Mouse (Mus musculus): ENCODE results near the gene D930020B18Rik.

D930020B18Rik gene

GRCm38 (mm10) chr10:121641272-121642053 lies at the start of gene D930020B18Rik:
Gene D930020B18Rik, plus strand, starts transcription at chr10:121641588.
- DNase-seq = peak; percentile 13 to 43

- DNase-seq = no peak
These were observed 44.8 kb upstream of the D930020B18Rik start for GRCm38 (mm10) chr10:121596580-121596979.

GRCm38 (mm10) chr10:121601272-121601671 lies 40.1 kb upstream of the D930020B18Rik start:
- DNase-seq = no peak

GRCm38 (mm10) chr10:121603556-121603955 lies 37.8 kb upstream of the D930020B18Rik start:
- no peak for DNase-seq

GRCm38 (mm10) chr10:121604632-121605344 lies 36.6 kb upstream of the D930020B18Rik start:
- DNase-seq = no peak

GRCm38 (mm10) chr10:121608177-121608576 lies 33.2 kb upstream of the D930020B18Rik start:
- DNase-seq = peak in 1 of 2 experiments; percentile 27

- DNase-seq = no peak
These were observed 29.8 kb upstream of the D930020B18Rik start for GRCm38 (mm10) chr10:121611587-121611986.

GRCm38 (mm10) chr10:121612448-121612847 lies 28.9 kb upstream of the D930020B18Rik start:
- DNase-seq = no peak

- peak; percentile 57 to 76 for DNase-seq
These were observed 27.8 kb upstream of the D930020B18Rik start for GRCm38 (mm10) chr10:121613570-121613969.

GRCm38 (mm10) chr10:121615146-121615870 lies 26.1 kb upstream of the D930020B18Rik start:
- DNase-seq = no peak

GRCm38 (mm10) chr10:121615935-121616334 lies 25.5 kb upstream of the D930020B18Rik start:
- no peak for DNase-seq

- no peak for DNase-seq
These were observed 19.0 kb upstream of the D930020B18Rik start for GRCm38 (mm10) chr10:121622431-121622830.

GRCm38 (mm10) chr10:121623670-121624069 lies 17.7 kb upstream of the D930020B18Rik start:
- no peak for DNase-seq

- no peak for DNase-seq
These were observed 16.4 kb upstream of the D930020B18Rik start for GRCm38 (mm10) chr10:121625006-121625405.

GRCm38 (mm10) chr10:121625407-121626185 lies 15.8 kb upstream of the D930020B18Rik start:
- DNase-seq = no peak

- peak; percentile 99 for DNase-seq
These were observed 15.1 kb upstream of the D930020B18Rik start, which contains the start of gene Xpot for GRCm38 (mm10) chr10:121626186-121626882. Gene Xpot, minus strand, starts transcription at chr10:121626332.

- no peak for DNase-seq
These were observed 14.1 kb upstream of the D930020B18Rik start for GRCm38 (mm10) chr10:121627216-121627852.

GRCm38 (mm10) chr10:121628561-121629040 lies 12.8 kb upstream of the D930020B18Rik start:
- DNase-seq = no peak

GRCm38 (mm10) chr10:121634159-121634558 lies 7.2 kb upstream of the D930020B18Rik start:
- no peak for DNase-seq

- DNase-seq = no peak
These were observed 5.1 kb upstream of the D930020B18Rik start for GRCm38 (mm10) chr10:121636276-121636675.

- DNase-seq = no peak
These were observed 1.8 kb upstream of the D930020B18Rik start for GRCm38 (mm10) chr10:121639573-121639972.
